Mouse (Mus musculus) midbrain, embryonic 11.5 days (tissue): ENCODE measurements around the gene Pdzd2. TPM values are rescaled to one million over a fixed set of nuclear protein-coding genes. Genes with fewer than 3 reads are reported as not detected.

Source experiments
- ATAC-seq: fragments of 200-750 bp; cut with Nextera tagmentation; 2 replicates; pipeline ENCODE4 v1.8.0; 2017; ENCODE audit warnings: moderate TSS enrichment, moderate library complexity; ENCODE audit not compliant: low FRiP score
- DNase-seq: peaks from one replicate; pipeline ENCODE4 v3.0.0; 2015; ENCODE audit warnings: low spot score; ENCODE audit errors: missing footprints
- H3K27ac ChIP-seq: fragments of 300-500 bp; sonication (generic); 2 replicates; pipeline ENCODE4 v1.5.1; 2014; ENCODE audit warnings: low read depth, low read length
- H3K27me3 ChIP-seq: fragments of 300-500 bp; sonication (generic); 2 replicates; pipeline ENCODE4 v1.6.1; 2014; ENCODE audit warnings: mild to moderate bottlenecking, low read length, moderate library complexity, mixed read lengths; ENCODE audit not compliant: control insufficient read depth, insufficient read depth
- H3K36me3 ChIP-seq: fragments of 300-500 bp; sonication (generic); 2 replicates; pipeline ENCODE4 v1.6.1; 2014; ENCODE audit warnings: mild to moderate bottlenecking, low read length, moderate library complexity, mixed read lengths; ENCODE audit not compliant: control insufficient read depth, insufficient read depth
- H3K4me1 ChIP-seq: fragments of 300-500 bp; sonication (generic); 2 replicates; pipeline ENCODE4 v1.6.1; 2014; ENCODE audit warnings: low read length; ENCODE audit not compliant: control insufficient read depth, insufficient read depth
- H3K4me2 ChIP-seq: fragments of 300-500 bp; sonication (generic); 2 replicates; pipeline ENCODE4 v1.6.1; 2014; ENCODE audit warnings: mild to moderate bottlenecking, moderate library complexity
- H3K4me3 ChIP-seq: fragments of 300-500 bp; sonication (generic); 2 replicates; pipeline ENCODE4 v1.5.1; 2014; ENCODE audit warnings: low read depth, low read length
- H3K9ac ChIP-seq: fragments of 300-500 bp; sonication (generic); 2 replicates; pipeline ENCODE4 v1.6.1; 2014; ENCODE audit warnings: low read length
- H3K9me3 ChIP-seq: fragments of 300-500 bp; sonication (generic); 2 replicates; pipeline ENCODE4 v1.6.1; 2016; ENCODE audit warnings: low read length; ENCODE audit not compliant: control insufficient read depth
- WGBS: fragments of 180-500 bp; shearing (Covaris S2); extraction: QIAGEN DNeasy Blood & Tissue Kit; methylation state at CpG from one replicate; pipeline ENCODE4 v1.1.7; 2014; 5-methylcytosine and 5-hydroxymethylcytosine counted together
- polyA plus RNA-seq: library from polyadenylated mRNA; unstranded; fragments of >200 nt; fragmentation: Nextera tagmentation; extraction: Ambion mirVana; gene quantifications from 2 replicates; pipeline ENCODE4 v1.2.1, GENCODE M21; 2014

The Pdzd2 gene
- polyA plus RNA-seq, 1 experiment from 2014 or later = 5.2 TPM

- no peak overlapping the region for H3K9ac ChIP-seq
- H3K27ac ChIP-seq = no peak overlapping the region
- H3K4me3 ChIP-seq = no peak overlapping the region
- 94% methylated on average over 7 of the region's 7 CpGs for WGBS
- DNase-seq (no peak), ATAC-seq (no peak)
- H3K4me1 ChIP-seq = no peaks in the 10 kb centered on the region
- no peak overlapping the region for H3K4me2 ChIP-seq
- H3K36me3 ChIP-seq = no peaks in the 10 kb centered on the region
- H3K27me3 ChIP-seq = no peaks in the 10 kb centered on the region
- H3K9me3 ChIP-seq = no peaks in the 10 kb centered on the region
Observed at GRCm38 (mm10) chr15:12640755-12641154, 99.0 kb downstream of the Pdzd2 start.

DNA sequence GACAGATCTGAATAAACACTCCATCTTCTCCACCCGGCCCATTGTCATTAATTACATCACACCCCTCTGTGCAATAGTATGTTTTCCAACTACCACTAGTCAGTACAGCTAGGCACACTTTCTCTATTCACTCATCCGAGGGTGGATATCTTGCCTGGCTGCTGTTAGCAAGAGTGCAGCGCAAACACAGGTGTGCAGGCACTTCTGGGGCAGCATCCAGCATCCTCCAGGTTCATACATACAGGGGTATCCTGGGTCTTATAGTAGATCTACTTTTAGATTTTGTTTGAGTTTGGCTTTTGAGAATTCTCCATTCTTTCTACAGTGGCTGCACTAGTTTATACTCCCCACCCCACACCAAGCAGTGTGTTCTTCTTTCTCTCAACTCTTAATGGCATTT lies 99.9 kb downstream of the Pdzd2 start:
- Histone ChIP-seq H3K9me3 (no peaks in the 10 kb centered on the region), H3K27me3 (no peaks in the 10 kb centered on the region), H3K4me3 (no peak overlapping the region), H3K27ac (no peak overlapping the region), H3K4me1 (no peaks in the 10 kb centered on the region), H3K36me3 (no peaks in the 10 kb centered on the region), H3K4me2 (no peak overlapping the region), H3K9ac (no peak overlapping the region)
- no peak for ATAC-seq
- DNase-seq = no peak
- WGBS = 92% methylated on average over 3 of the region's 3 CpGs

GRCm38 (mm10) chr15:12639181-12639580 lies 100.5 kb downstream of the Pdzd2 start:
- no peak overlapping the region for H3K4me3 ChIP-seq
- H3K27ac ChIP-seq = no peak overlapping the region
- H3K4me1 ChIP-seq = 0 out of 2 replicates have a peak, but pooled peaks cover 2% of the 10 kb centered on the region
- H3K4me2 ChIP-seq = no peak overlapping the region
- H3K9me3 ChIP-seq = no peaks in the 10 kb centered on the region
- no peak overlapping the region for H3K9ac ChIP-seq
- H3K36me3 ChIP-seq = no peaks in the 10 kb centered on the region
- DNase-seq = no peak
- no peak for ATAC-seq
- WGBS = 91% methylated on average over 8 of the region's 8 CpGs
- H3K27me3 ChIP-seq = no peaks in the 10 kb centered on the region

DNA sequence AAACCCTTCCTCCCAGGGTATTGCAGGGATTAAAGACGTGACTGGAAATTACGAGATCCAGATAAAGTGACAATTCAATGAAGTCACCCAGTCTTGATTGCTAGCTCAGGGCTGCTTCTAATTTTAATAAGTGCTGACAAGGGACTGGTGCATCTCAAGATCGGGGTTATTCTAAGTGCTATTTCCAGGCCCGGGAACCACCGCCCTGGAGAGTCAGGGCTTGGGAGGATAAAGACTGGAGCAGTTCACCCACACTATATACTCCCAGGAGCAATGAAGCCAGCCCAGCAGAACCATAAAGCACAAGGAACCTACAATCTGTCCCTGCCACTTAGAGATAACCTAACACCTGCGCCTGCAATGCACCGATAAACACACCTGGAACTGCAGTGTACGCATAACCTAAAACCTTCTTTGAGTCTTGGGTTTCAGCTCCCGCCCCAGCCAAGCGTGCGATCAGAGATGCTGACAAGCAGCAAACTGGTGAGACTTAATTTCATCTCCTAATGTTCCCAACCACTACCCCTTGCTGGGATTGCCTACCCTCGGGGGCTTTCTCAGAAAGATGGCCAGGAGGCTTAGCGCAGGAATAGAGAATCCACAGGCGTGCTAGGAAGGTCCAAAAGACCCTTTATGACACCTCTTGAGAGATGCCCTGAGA lies 101.2 kb downstream of the Pdzd2 start:
- no peak for DNase-seq
- 95% methylated on average over 14 of the region's 14 CpGs for WGBS
- H3K4me2 ChIP-seq = no peak overlapping the region
- no peak overlapping the region for H3K27ac ChIP-seq
- H3K9me3 ChIP-seq = no peaks in the 10 kb centered on the region
- no peak for ATAC-seq
- H3K4me3 ChIP-seq = no peak overlapping the region
- H3K4me1 ChIP-seq = 0 out of 2 replicates have a peak, but pooled peaks cover 2% of the 10 kb centered on the region
- H3K36me3 ChIP-seq = no peaks in the 10 kb centered on the region
- H3K27me3 ChIP-seq = no peaks in the 10 kb centered on the region
- no peak overlapping the region for H3K9ac ChIP-seq

DNA sequence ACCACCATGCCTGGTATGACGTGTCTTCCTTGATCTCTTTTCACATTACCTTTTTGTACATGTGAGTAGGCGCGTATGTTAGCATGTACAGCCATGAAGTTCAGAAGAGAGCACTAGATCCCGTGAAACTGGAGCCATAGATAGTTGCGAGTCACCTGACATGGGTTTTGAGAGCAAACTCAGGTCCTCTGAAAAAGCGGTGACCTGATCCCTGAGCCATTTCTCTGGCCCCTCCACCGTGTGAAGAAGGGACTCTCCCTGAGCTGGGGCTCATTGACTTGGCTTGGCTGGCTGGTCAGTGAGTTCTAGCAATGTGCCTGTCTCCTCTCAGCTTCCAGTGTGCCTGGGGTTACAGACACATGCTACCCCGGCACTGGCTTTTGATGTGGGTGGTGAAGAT lies 102.2 kb downstream of the Pdzd2 start:
- ATAC-seq (no peak), DNase-seq (no peak)
- no peaks in the 10 kb centered on the region for H3K9me3 ChIP-seq
- no peak overlapping the region for H3K9ac ChIP-seq
- H3K4me3 ChIP-seq = no peak overlapping the region
- H3K27ac ChIP-seq = no peak overlapping the region
- no peaks in the 10 kb centered on the region for H3K27me3 ChIP-seq
- 0 out of 2 replicates have a peak, but pooled peaks cover 2% of the 10 kb centered on the region for H3K4me1 ChIP-seq
- WGBS = 94% methylated on average over 8 of the region's 8 CpGs
- H3K4me2 ChIP-seq = no peak overlapping the region
- no peaks in the 10 kb centered on the region for H3K36me3 ChIP-seq

- WGBS = 86% methylated on average over 5 of the region's 5 CpGs
- no peak for DNase-seq
- Histone ChIP-seq H3K9ac (no peak overlapping the region), H3K36me3 (no peaks in the 10 kb centered on the region), H3K9me3 (no peaks in the 10 kb centered on the region), H3K27me3 (no peaks in the 10 kb centered on the region), H3K4me2 (no peak overlapping the region), H3K4me1 (0 out of 2 replicates have a peak, but pooled peaks cover 2% of the 10 kb centered on the region), H3K27ac (no peak overlapping the region), H3K4me3 (no peak overlapping the region)
- ATAC-seq = no peak
Observed at GRCm38 (mm10) chr15:12636386-12636785, 103.3 kb downstream of the Pdzd2 start.

- 0 out of 2 replicates have a peak, but pooled peaks cover 2% of the 10 kb centered on the region for H3K4me1 ChIP-seq
- no peaks in the 10 kb centered on the region for H3K9me3 ChIP-seq
- no peak overlapping the region for H3K4me3 ChIP-seq
- H3K27me3 ChIP-seq = no peaks in the 10 kb centered on the region
- no peak overlapping the region for H3K27ac ChIP-seq
- H3K36me3 ChIP-seq = no peaks in the 10 kb centered on the region
- DNase-seq (peak; percentile 64), ATAC-seq (no peak)
- whole genome bisulfite sequencing = 89% methylated on average over 8 of the region's 8 CpGs
- no peak overlapping the region for H3K9ac ChIP-seq
- H3K4me2 ChIP-seq = no peak overlapping the region
Observed at GRCm38 (mm10) chr15:12634921-12635320, 104.8 kb downstream of the Pdzd2 start.

GRCm38 (mm10) chr15:12629164-12629563 lies 110.6 kb downstream of the Pdzd2 start:
- H3K36me3 ChIP-seq = no peaks in the 10 kb centered on the region
- no peaks in the 10 kb centered on the region for H3K27me3 ChIP-seq
- H3K4me2 ChIP-seq = no peak overlapping the region
- H3K9me3 ChIP-seq = no peaks in the 10 kb centered on the region
- 89% methylated on average over 7 of the region's 7 CpGs for WGBS
- H3K9ac ChIP-seq = no peak overlapping the region
- H3K4me1 ChIP-seq = peaks cover 2% of the 10 kb centered on the region; the same call in 1 of the 2 replicates
- no peak for ATAC-seq
- H3K4me3 ChIP-seq = no peak overlapping the region
- peak; percentile 72 for DNase-seq
- H3K27ac ChIP-seq = no peak overlapping the region

- WGBS = 94% methylated on average over 7 of the region's 7 CpGs
- Histone ChIP-seq H3K4me3 (no peak overlapping the region), H3K4me2 (no peak overlapping the region), H3K36me3 (no peaks in the 10 kb centered on the region), H3K9ac (no peak overlapping the region), H3K27ac (no peak overlapping the region), H3K4me1 (peaks cover 2% of the 10 kb centered on the region; the same call in 1 of the 2 replicates), H3K27me3 (no peaks in the 10 kb centered on the region), H3K9me3 (no peaks in the 10 kb centered on the region)
- DNase-seq (peak; percentile 21), ATAC-seq (no peak)
Observed at GRCm38 (mm10) chr15:12628451-12628850, 111.3 kb downstream of the Pdzd2 start.
